Mouse (Mus musculus) testis, adult 2 months (tissue): Measurements from ENCODE around the gene CN725425.

Experiments used
- CTCF ChIP-seq: fragments of 200-500 bp; IDR thresholded peaks from 2 replicates; pipeline ENCODE4 v1.5.1; 2012; ENCODE audit warnings: low read depth, mild to moderate bottlenecking, inconsistent platforms, low read length, moderate library complexity; ENCODE audit not compliant: control insufficient read depth, insufficient read depth, insufficient replicate concordance
- POLR2A ChIP-seq: fragments of 200-500 bp; IDR thresholded peaks from 2 replicates; pipeline ENCODE4 v1.6.1; 2012; ENCODE audit warnings: low read depth, mild to moderate bottlenecking, inconsistent platforms, low read length, moderate library complexity; ENCODE audit not compliant: control insufficient read depth

DNA sequence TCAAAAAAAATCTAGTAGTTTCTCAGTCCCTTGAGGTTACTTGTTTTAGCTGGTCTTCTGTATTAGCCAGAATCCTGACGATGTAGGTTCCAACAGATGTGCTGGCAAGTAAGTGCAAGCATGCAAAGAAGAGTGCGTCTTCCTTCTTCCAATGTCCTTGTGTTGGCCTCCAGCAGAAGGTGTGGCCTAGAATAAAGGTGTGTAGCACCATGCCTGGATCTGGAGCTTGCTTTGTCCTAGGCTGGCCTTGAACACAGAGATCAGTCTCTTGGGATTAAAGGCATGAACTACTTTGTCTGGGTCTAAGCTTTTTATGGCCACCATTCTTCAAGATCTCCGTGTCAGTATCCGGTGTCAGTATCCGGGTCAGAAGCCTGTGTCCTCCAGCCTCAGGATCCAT, 80.3 kb downstream of the CN725425 start:
- TF ChIP-seq CTCF (no peak), POLR2A (no peak)
